25 mouse cellular contexts compared by ENCODE assay signal in genomic region chr14:61069555-61069954, GRCm38 (mm10). TPM values are rescaled to one million over a fixed set of nuclear protein-coding genes. Genes with fewer than 3 reads are reported as not detected.
"Had no signal": no experiment of that assay in that cellular context is flagged by ENCODE, and none has a peak within 500 bp of the region (broad histone marks: within the 10 kb centered on the region; RNA-seq: fewer than 3 reads in every experiment).

No protein-coding gene starts in this region.

- DNase-seq: gastrocnemius, adult 2 months; gastrocnemius, postnatal 10 days; gastrocnemius, postnatal 25 days; heart, adult 18-20 months; heart, postnatal 10 days; heart, postnatal 4 days; kidney, adult 18-20 months; kidney, adult 8-10 months; kidney, postnatal 10 days; kidney, postnatal 25 days; kidney, postnatal 4 days had no signal

- H3K9ac ChIP-seq: heart, embryonic 12.5 days; hindbrain, embryonic 12.5 days; hindbrain, embryonic 14.5 days; intestine, embryonic 15.5 days; limb, embryonic 12.5 days had no signal

- H3K27ac ChIP-seq: gastrocnemius, adult 2 months; heart, embryonic 10.5 days; hindbrain, embryonic 10.5 days; hindbrain, embryonic 12.5 days; hindbrain, embryonic 14.5 days; intestine, embryonic 15.5 days; layer of hippocampus, adult 2 months; left cerebral cortex, adult 2 months; limb, embryonic 10.5 days; limb, embryonic 12.5 days had no signal

- ATAC-seq: forebrain, embryonic 16.5 days; hindbrain, embryonic 16.5 days; inflammation-experienced regulatory T-cells, adult 6 months; intestine, embryonic 15.5 days; intestine, postnatal 0 days had no signal

- H3K27me3 ChIP-seq: heart, embryonic 12.5 days; hindbrain, embryonic 12.5 days; intestine, embryonic 15.5 days; limb, embryonic 12.5 days had no signal

- H3K36me3 ChIP-seq: heart, embryonic 10.5 days; heart, embryonic 12.5 days; hindbrain, embryonic 10.5 days; hindbrain, embryonic 12.5 days; intestine, embryonic 15.5 days; limb, embryonic 10.5 days; limb, embryonic 12.5 days had no signal

- H3K4me1 ChIP-seq: hindbrain, embryonic 10.5 days; hindbrain, embryonic 12.5 days; intestine, embryonic 15.5 days; limb, embryonic 10.5 days; limb, embryonic 12.5 days had no signal

- H3K9me3 ChIP-seq: heart, embryonic 10.5 days; heart, embryonic 12.5 days; hindbrain, embryonic 10.5 days; hindbrain, embryonic 12.5 days; intestine, embryonic 15.5 days; limb, embryonic 10.5 days; limb, embryonic 12.5 days had no signal

- H3K4me2 ChIP-seq: heart, embryonic 12.5 days; hindbrain, embryonic 12.5 days; hindbrain, embryonic 14.5 days; intestine, embryonic 15.5 days; limb, embryonic 12.5 days had no signal

- H3K4me3 ChIP-seq: gastrocnemius, adult 2 months; heart, embryonic 10.5 days; heart, embryonic 12.5 days; hindbrain, embryonic 10.5 days; hindbrain, embryonic 12.5 days; intestine, embryonic 15.5 days; layer of hippocampus, adult 2 months; left cerebral cortex, adult 2 months; limb, embryonic 10.5 days; limb, embryonic 12.5 days had no signal

RNA-seq across cellular contexts. Expression of gene Tnfrsf19, which starts 23.3 kb away (rescaled TPM):
- polyA plus RNA-seq: inflammation-experienced regulatory T-cells, adult 6 months had no signal
